Mouse (Mus musculus): Measurements from ENCODE around the gene Tktl2. TPM values are rescaled to one million over a fixed set of nuclear protein-coding genes. Genes with fewer than 3 reads are reported as not detected.
A peak's percentile ranks its signal among the peaks of the same experiment; 100 is the strongest.

The Tktl2 gene
- total and polyA plus RNA-seq, 3 experiments: not detected

DNA sequence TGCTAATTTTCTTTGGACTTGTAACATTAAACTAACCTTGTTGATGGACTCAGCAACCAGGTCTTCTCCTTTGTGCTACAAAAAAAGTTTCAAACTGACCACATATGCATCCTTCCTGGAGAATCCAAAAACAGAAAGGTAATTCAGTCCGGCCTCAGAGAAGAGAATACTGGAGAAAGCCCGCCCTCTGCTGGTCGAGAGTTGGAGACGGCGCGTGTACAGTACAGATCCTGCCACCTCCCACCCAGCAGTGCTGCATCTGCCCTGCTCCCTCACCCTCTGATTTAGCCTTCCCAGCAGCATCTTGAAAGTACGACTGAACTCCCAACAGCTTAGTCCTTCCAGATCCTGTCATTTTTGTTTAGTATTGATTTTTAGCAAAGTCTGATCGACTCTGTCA is 15.8 kb upstream of the Tktl2 start (continued):
- TF ChIP-seq JUND (IDR thresholded peaks at IDR 0.05; ENCODE audit: low read depth, low read length) (no peak), MAZ (IDR thresholded peaks at IDR 0.05; ENCODE audit: low read depth, low read length) (no peak), MXI1 (IDR thresholded peaks at IDR 0.05; ENCODE audit: low read depth, low read length) (no peak), SMC3 (IDR thresholded peaks at IDR 0.05; ENCODE audit: low read depth, low read length) (peak; percentile 83), POLR2A (IDR thresholded peaks at IDR 0.05; ENCODE audit: control insufficient read depth in 1 of 2, insufficient read depth in 1 of 2, low read depth in 1 of 2, low read length in 2 of 2, poor library complexity in 1 of 2) (no peak), MYC (IDR thresholded peaks at IDR 0.05; ENCODE audit: low read depth, low read length) (0 out of 2 replicates have a peak, but pooled peaks have one; percentile 38), NRF1 (IDR thresholded peaks at IDR 0.05; ENCODE audit: insufficient read depth, low read depth, low read length, poor library complexity, severe bottlenecking) (no peak), E2F4 (IDR thresholded peaks at IDR 0.05; ENCODE audit: borderline replicate concordance, low read depth, low read length) (no peak), MYB (IDR thresholded peaks at IDR 0.05; ENCODE audit: low read depth, low read length) (no peak)

DNA sequence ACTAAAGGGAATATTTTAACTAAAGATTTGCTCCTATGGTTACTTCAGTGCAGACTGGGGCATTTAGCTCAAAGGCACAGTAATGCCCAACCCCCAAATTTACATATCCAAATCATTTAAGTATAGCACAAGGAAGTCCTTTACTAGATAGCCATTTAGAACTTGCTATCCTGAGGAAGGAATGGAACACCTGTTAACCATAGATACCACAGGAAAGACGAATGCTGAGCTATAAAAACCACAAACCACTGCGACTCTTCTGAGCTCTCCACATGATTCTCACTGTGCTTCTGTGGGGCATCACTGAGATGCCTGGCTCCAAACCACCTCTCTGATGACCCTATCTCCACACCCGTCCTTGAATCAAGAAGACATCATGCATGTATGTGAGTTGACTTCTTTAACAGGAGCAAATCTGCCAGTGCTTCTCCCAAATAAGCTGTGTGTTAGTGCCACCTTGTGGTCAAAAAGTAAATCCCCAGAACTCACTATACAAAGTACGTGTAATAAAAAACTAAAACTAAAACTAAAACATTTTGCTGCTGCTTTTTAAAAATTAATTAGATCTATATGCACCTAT is 14.5 kb upstream of the Tktl2 start:
- Histone ChIP-seq H3K27ac (ENCODE audit: control insufficient read depth, low read depth, low read length) (no peak overlapping the region), H3K9me3 (replicated peaks; ENCODE audit: insufficient read depth, low read length) (no peaks in the 10 kb centered on the region), H3K79me2 (ENCODE audit: control insufficient read depth, insufficient read depth, low read length, poor library complexity) (no peaks in the 10 kb centered on the region), H3K9ac (ENCODE audit: control insufficient read depth, low read depth, low read length, poor library complexity, severe bottlenecking) (no peak overlapping the region), H3K27me3 (ENCODE audit: control insufficient read depth in 1 of 2, insufficient read depth in 2 of 2, low read length in 2 of 2) (peaks cover 0 to 3% of the 10 kb centered on the region in 2 experiments; a peak in 1 of 4 replicates), H3K4me1 (ENCODE audit: control insufficient read depth in 1 of 2, insufficient read depth in 2 of 2, low read length in 2 of 2) (peaks cover 0 to 3% of the 10 kb centered on the region in 2 experiments; a peak in 1 of 4 replicates), H3K36me3 (ENCODE audit: control insufficient read depth in 1 of 2, insufficient read depth in 2 of 2, low read length in 2 of 2) (no peaks in the 10 kb centered on the region), H3K4me3 (ENCODE audit: control insufficient read depth in 1 of 2, insufficient read depth in 1 of 2, low read depth in 2 of 2, low read length in 2 of 2) (no peak overlapping the region)
- DNase-seq (ENCODE audit: low read depth, low spot score): peak; percentile 81
- TF ChIP-seq ETS1 (IDR thresholded peaks at IDR 0.05; ENCODE audit: low read depth, low read length): no peak
- TF ChIP-seq RCOR1 (IDR thresholded peaks at IDR 0.05; ENCODE audit: low read depth, low read length): peak; percentile 49; the same call in 1 of the 2 replicates
- TF ChIP-seq TBP (IDR thresholded peaks at IDR 0.05; ENCODE audit: low read depth, low read length): no peak
- peak; percentile 92 for TF ChIP-seq RAD21 (IDR thresholded peaks at IDR 0.05; ENCODE audit: low read depth, low read length)
- TF ChIP-seq HCFC1 (IDR thresholded peaks at IDR 0.05; ENCODE audit: low read depth, low read length): no peak
- TF ChIP-seq EP300 (IDR thresholded peaks at IDR 0.05; ENCODE audit: low read depth in 1 of 2, low read length in 2 of 2): peak in 1 of 2 experiments; percentile 28; a peak in 2 of 4 replicates
- no peak for TF ChIP-seq ZKSCAN1 (IDR thresholded peaks at IDR 0.05; ENCODE audit: low read depth, low read length)
- no peak for TF ChIP-seq USF1 (IDR thresholded peaks at IDR 0.05; ENCODE audit: low read depth, low read length)
- no peak for TF ChIP-seq USF2 (IDR thresholded peaks at IDR 0.05; ENCODE audit: borderline replicate concordance in 1 of 2, insufficient read depth in 1 of 2, low read depth in 1 of 2, low read length in 2 of 2)
- no peak for TF ChIP-seq MXI1 (IDR thresholded peaks at IDR 0.05; ENCODE audit: low read depth, low read length)
- no peak for TF ChIP-seq E2F4 (IDR thresholded peaks at IDR 0.05; ENCODE audit: borderline replicate concordance, low read depth, low read length)
- no peak for TF ChIP-seq MAZ (IDR thresholded peaks at IDR 0.05; ENCODE audit: low read depth, low read length)
- TF ChIP-seq SMC3 (IDR thresholded peaks at IDR 0.05; ENCODE audit: low read depth, low read length): peak; percentile 84
- TF ChIP-seq NRF1 (IDR thresholded peaks at IDR 0.05; ENCODE audit: insufficient read depth, low read depth, low read length, poor library complexity, severe bottlenecking): no peak
- TF ChIP-seq NELFE (IDR thresholded peaks at IDR 0.05; ENCODE audit: low read depth, low read length): no peak
- no peak for TF ChIP-seq MEF2A (IDR thresholded peaks at IDR 0.05; ENCODE audit: extremely low read depth, insufficient replicate concordance, low read depth, low read length, poor library complexity, severe bottlenecking)
- no peak for TF ChIP-seq MYC (IDR thresholded peaks at IDR 0.05; ENCODE audit: low read depth, low read length)
- no peak for TF ChIP-seq POLR2AphosphoS5 (IDR thresholded peaks at IDR 0.05; ENCODE audit: borderline replicate concordance, low read depth, low read length)
- peak; percentile 29 to 90 (median 70) for TF ChIP-seq CTCF (IDR thresholded peaks at IDR 0.05 in 2 of 3, conservative IDR thresholded peaks at IDR 0.05 in 1 of 3; ENCODE audit: control insufficient read depth in 1 of 3, insufficient read depth in 1 of 3, low read depth in 2 of 3, low read length in 3 of 3, poor library complexity in 1 of 3, severe bottlenecking in 1 of 3)
- no peak for TF ChIP-seq ZNF384 (IDR thresholded peaks at IDR 0.05; ENCODE audit: low read depth, low read length)
- no peak for TF ChIP-seq POLR2A (IDR thresholded peaks at IDR 0.05; ENCODE audit: control insufficient read depth in 1 of 2, insufficient read depth in 1 of 2, low read depth in 1 of 2, low read length in 2 of 2, poor library complexity in 1 of 2)
- peak; percentile 47; the same call in 1 of the 2 replicates for TF ChIP-seq SIN3A (IDR thresholded peaks at IDR 0.05; ENCODE audit: low read length)
- peak; percentile 79 for TF ChIP-seq ZC3H11A (IDR thresholded peaks at IDR 0.05; ENCODE audit: low read depth, low read length)
- peak; percentile 46 for TF ChIP-seq TAL1 (IDR thresholded peaks at IDR 0.05; ENCODE audit: low read length)
- TF ChIP-seq BHLHE40 (IDR thresholded peaks at IDR 0.05; ENCODE audit: borderline replicate concordance, low read depth, low read length): 0 out of 2 replicates have a peak, but pooled peaks have one; percentile 26
- TF ChIP-seq TCF12 (IDR thresholded peaks at IDR 0.05; ENCODE audit: low read depth, low read length): no peak
